Mouse (Mus musculus) T-helper 1 cell (primary cell): ENCODE results near the gene Lgr6.

ENCODE experiments used
- in situ Hi-C: fragments of 300-600 bp; cut with MboI, MseI; formaldehyde crosslinking; loops from one replicate; pipeline ENCODE4 v1.15.1; 2025; ENCODE audit warnings: high pct_unique_total_duplicates

The Lgr6 gene

GRCm38 (mm10) chr1:135105124-135105523 is at the start of gene Lgr6:
Gene Lgr6, minus strand, starts transcription at chr1:135105276.
- in situ Hi-C loops = loop anchor here (5.0 kb wide), 1 partner anchor 118 kb away; no protein-coding TSS in a partner anchor

- in situ Hi-C loops = loop anchor here (10.0 kb wide), 1 partner anchor 210 kb away; no protein-coding TSS in a partner anchor
These were observed 49.4 kb upstream of the Lgr6 start for GRCm38 (mm10) chr1:135154411-135154959.

- in situ Hi-C loops = loop anchor here (10.0 kb wide), 1 partner anchor 211 kb away; no protein-coding TSS in a partner anchor
These were observed 48.9 kb upstream of the Lgr6 start for GRCm38 (mm10) chr1:135154011-135154410.

- in situ Hi-C loops = no loop called here
These were observed 43.9 kb upstream of the Lgr6 start for GRCm38 (mm10) chr1:135148996-135149395.

- in situ Hi-C loops = no loop called here
These were observed 43.4 kb upstream of the Lgr6 start for GRCm38 (mm10) chr1:135148476-135148875.

- in situ Hi-C loops = no loop called here
These were observed 42.6 kb upstream of the Lgr6 start for GRCm38 (mm10) chr1:135147702-135148058.

GRCm38 (mm10) chr1:135146946-135147701 is 42.0 kb upstream of the Lgr6 start:
- in situ Hi-C loops = no loop called here

- in situ Hi-C loops = no loop called here
These were observed 41.2 kb upstream of the Lgr6 start, which contains the start of gene Arl8a for GRCm38 (mm10) chr1:135146077-135146945. Gene Arl8a, plus strand, starts transcription at chr1:135146824.

- in situ Hi-C loops = no loop called here
These were observed 38.9 kb upstream of the Lgr6 start for GRCm38 (mm10) chr1:135143940-135144339.

- in situ Hi-C loops = no loop called here
These were observed 37.4 kb upstream of the Lgr6 start for GRCm38 (mm10) chr1:135142452-135142851.

GRCm38 (mm10) chr1:135139906-135140305 is 34.8 kb upstream of the Lgr6 start:
- in situ Hi-C loops = no loop called here

- in situ Hi-C loops = no loop called here
These were observed 31.4 kb upstream of the Lgr6 start for GRCm38 (mm10) chr1:135136500-135136899.

- in situ Hi-C loops = no loop called here
These were observed 30.2 kb upstream of the Lgr6 start for GRCm38 (mm10) chr1:135135111-135135787.

- in situ Hi-C loops = no loop called here
These were observed 28.8 kb upstream of the Lgr6 start for GRCm38 (mm10) chr1:135133678-135134435.

- in situ Hi-C loops = no loop called here
These were observed 27.9 kb upstream of the Lgr6 start for GRCm38 (mm10) chr1:135132893-135133369.

GRCm38 (mm10) chr1:135132473-135132872 is 27.4 kb upstream of the Lgr6 start, which contains the start of gene Ptpn7:
Gene Ptpn7, plus strand, starts transcription at chr1:135132700.
- in situ Hi-C loops = no loop called here

GRCm38 (mm10) chr1:135131560-135131959 is 26.5 kb upstream of the Lgr6 start:
- in situ Hi-C loops = no loop called here

GRCm38 (mm10) chr1:135131034-135131433 is 26.0 kb upstream of the Lgr6 start:
- in situ Hi-C loops = no loop called here

GRCm38 (mm10) chr1:135130376-135131018 is 25.4 kb upstream of the Lgr6 start:
- in situ Hi-C loops = no loop called here

GRCm38 (mm10) chr1:135129543-135130183 is 24.6 kb upstream of the Lgr6 start:
- in situ Hi-C loops = no loop called here
